Mouse (Mus musculus) hindbrain, embryonic 11.5 days (tissue): ENCODE measurements around the gene Sh3glb1. TPM values are rescaled to one million over a fixed set of nuclear protein-coding genes. Genes with fewer than 3 reads are reported as not detected.

Experiments used
- ATAC-seq: fragments of 200-750 bp; cut with Nextera tagmentation; 2 replicates; pipeline ENCODE4 v1.8.0; 2017; ENCODE audit warnings: mild to moderate bottlenecking, moderate TSS enrichment, moderate library complexity; ENCODE audit not compliant: low FRiP score
- DNase-seq: peaks from one replicate; pipeline ENCODE4 v3.0.0-alpha.2; 2015; ENCODE audit warnings: low spot score
- H3K27ac ChIP-seq: fragments of 300-500 bp; sonication (generic); 2 replicates; pipeline ENCODE4 v1.5.1; 2014; ENCODE audit warnings: mild to moderate bottlenecking, low read depth, low read length
- H3K27me3 ChIP-seq: fragments of 300-500 bp; sonication (generic); 2 replicates; pipeline ENCODE4 v1.6.1; 2014; ENCODE audit warnings: mild to moderate bottlenecking, low read length, moderate library complexity, mixed read lengths; ENCODE audit not compliant: control insufficient read depth, insufficient read depth
- H3K36me3 ChIP-seq: fragments of 300-500 bp; sonication (generic); 2 replicates; pipeline ENCODE4 v1.6.1; 2014; ENCODE audit warnings: mild to moderate bottlenecking, low read length, moderate library complexity, mixed read lengths; ENCODE audit not compliant: control insufficient read depth, insufficient read depth
- H3K4me1 ChIP-seq: fragments of 300-500 bp; sonication (generic); replicated peaks from 2 replicates; pipeline ENCODE4 v1.6.1; 2014; ENCODE audit warnings: low read length, mixed read lengths; ENCODE audit not compliant: control insufficient read depth, insufficient read depth
- H3K4me2 ChIP-seq: fragments of 300-500 bp; sonication (generic); replicated peaks from 2 replicates; pipeline ENCODE4 v1.6.1; 2014; ENCODE audit warnings: mild to moderate bottlenecking, low read depth, low read length
- H3K4me3 ChIP-seq: fragments of 300-500 bp; sonication (generic); 2 replicates; pipeline ENCODE4 v1.5.1; 2014; ENCODE audit warnings: low read depth, low read length
- H3K9ac ChIP-seq: fragments of 300-500 bp; sonication (generic); 2 replicates; pipeline ENCODE4 v1.6.1; 2014; ENCODE audit warnings: low read depth, low read length
- H3K9me3 ChIP-seq: fragments of 300-500 bp; sonication (generic); 2 replicates; pipeline ENCODE4 v1.6.1; 2016; ENCODE audit warnings: low read length; ENCODE audit not compliant: control insufficient read depth
- WGBS: fragments of 180-500 bp; shearing (Covaris S2); extraction: QIAGEN DNeasy Blood & Tissue Kit; methylation state at CpG from one replicate; pipeline ENCODE4 v1.1.7; 2014; 5-methylcytosine and 5-hydroxymethylcytosine counted together
- polyA plus RNA-seq: library from polyadenylated mRNA; unstranded; fragments of >200 nt; fragmentation: Nextera tagmentation; extraction: Ambion mirVana; gene quantifications from 2 replicates; pipeline ENCODE4 v1.2.1, GENCODE M21; 2014

Sh3glb1 gene
- polyA plus RNA-seq, 1 experiment from 2014 or later: 108 TPM

- H3K27me3 ChIP-seq: no peaks in the 10 kb centered on the region
- H3K4me2 ChIP-seq: no peak overlapping the region
- DNase-seq (no peak), ATAC-seq (no peak)
- H3K4me1 ChIP-seq: no peaks in the 10 kb centered on the region
- 90% methylated on average over 6 of the region's 6 CpGs for WGBS
- no peak overlapping the region for H3K9ac ChIP-seq
- no peaks in the 10 kb centered on the region for H3K9me3 ChIP-seq
- no peaks in the 10 kb centered on the region for H3K36me3 ChIP-seq
- H3K4me3 ChIP-seq: no peak overlapping the region
- H3K27ac ChIP-seq: no peak overlapping the region
Observed at GRCm38 (mm10) chr3:144703959-144704358, 16.2 kb downstream of the Sh3glb1 start.

GRCm38 (mm10) chr3:144698790-144699433 is 21.2 kb downstream of the Sh3glb1 start:
- DNase-seq: no peak
- no peak overlapping the region for H3K27ac ChIP-seq
- no peak overlapping the region for H3K4me3 ChIP-seq
- no peaks in the 10 kb centered on the region for H3K27me3 ChIP-seq
- H3K4me1 ChIP-seq: no peaks in the 10 kb centered on the region
- ATAC-seq: no peak
- H3K9me3 ChIP-seq: no peaks in the 10 kb centered on the region
- H3K9ac ChIP-seq: no peak overlapping the region
- H3K36me3 ChIP-seq: 0 out of 2 replicates have a peak, but pooled peaks cover 2% of the 10 kb centered on the region
- WGBS: 94% methylated on average over 5 of the region's 5 CpGs
- H3K4me2 ChIP-seq: no peak overlapping the region

GRCm38 (mm10) chr3:144697942-144698341 is 22.2 kb downstream of the Sh3glb1 start:
- WGBS: 97% methylated on average over 3 of the region's 3 CpGs
- DNase-seq (no peak), ATAC-seq (no peak)
- H3K9ac ChIP-seq: no peak overlapping the region
- H3K9me3 ChIP-seq: no peaks in the 10 kb centered on the region
- no peak overlapping the region for H3K27ac ChIP-seq
- H3K4me3 ChIP-seq: no peak overlapping the region
- no peaks in the 10 kb centered on the region for H3K4me1 ChIP-seq
- H3K27me3 ChIP-seq: no peaks in the 10 kb centered on the region
- H3K36me3 ChIP-seq: 0 out of 2 replicates have a peak, but pooled peaks cover 2% of the 10 kb centered on the region
- no peak overlapping the region for H3K4me2 ChIP-seq

- H3K27me3 ChIP-seq: no peaks in the 10 kb centered on the region
- H3K27ac ChIP-seq: no peak overlapping the region
- H3K4me3 ChIP-seq: no peak overlapping the region
- no peaks in the 10 kb centered on the region for H3K9me3 ChIP-seq
- H3K4me1 ChIP-seq: no peaks in the 10 kb centered on the region
- H3K4me2 ChIP-seq: no peak overlapping the region
- no peak overlapping the region for H3K9ac ChIP-seq
- DNase-seq: no peak
- H3K36me3 ChIP-seq: 0 out of 2 replicates have a peak, but pooled peaks cover 2% of the 10 kb centered on the region
- ATAC-seq: no peak
- WGBS: 79% methylated on average over 5 of the region's 5 CpGs
Observed at GRCm38 (mm10) chr3:144697154-144697553, 23.0 kb downstream of the Sh3glb1 start.

GRCm38 (mm10) chr3:144694941-144695340 is 25.2 kb downstream of the Sh3glb1 start:
- DNase-seq (no peak), ATAC-seq (no peak)
- H3K36me3 ChIP-seq: 0 out of 2 replicates have a peak, but pooled peaks cover 2% of the 10 kb centered on the region
- no peak overlapping the region for H3K9ac ChIP-seq
- H3K4me2 ChIP-seq: no peak overlapping the region
- no peak overlapping the region for H3K4me3 ChIP-seq
- H3K4me1 ChIP-seq: no peaks in the 10 kb centered on the region
- WGBS: 92% methylated on average over 7 of the region's 7 CpGs
- no peaks in the 10 kb centered on the region for H3K9me3 ChIP-seq
- no peak overlapping the region for H3K27ac ChIP-seq
- H3K27me3 ChIP-seq: no peaks in the 10 kb centered on the region

- Histone ChIP-seq H3K27me3 (no peaks in the 10 kb centered on the region), H3K4me2 (no peak overlapping the region), H3K27ac (no peak overlapping the region), H3K4me1 (no peaks in the 10 kb centered on the region), H3K9ac (no peak overlapping the region), H3K9me3 (no peaks in the 10 kb centered on the region), H3K4me3 (no peak overlapping the region), H3K36me3 (0 out of 2 replicates have a peak, but pooled peaks cover 2% of the 10 kb centered on the region)
- ATAC-seq: no peak
- DNase-seq: no peak
- 92% methylated on average over 10 of the region's 10 CpGs for WGBS
Observed at GRCm38 (mm10) chr3:144694040-144694439, 26.1 kb downstream of the Sh3glb1 start.

GRCm38 (mm10) chr3:144692052-144692451 is 28.1 kb downstream of the Sh3glb1 start:
- Histone ChIP-seq H3K9me3 (no peaks in the 10 kb centered on the region), H3K27ac (no peak overlapping the region), H3K4me2 (no peak overlapping the region), H3K4me1 (no peaks in the 10 kb centered on the region), H3K36me3 (0 out of 2 replicates have a peak, but pooled peaks cover 2% of the 10 kb centered on the region), H3K27me3 (no peaks in the 10 kb centered on the region), H3K4me3 (no peak overlapping the region), H3K9ac (no peak overlapping the region)
- 67% methylated on average over 3 of the region's 3 CpGs for WGBS
- ATAC-seq: no peak
- peak; percentile 32 for DNase-seq

GRCm38 (mm10) chr3:144689236-144689635 is 30.9 kb downstream of the Sh3glb1 start:
- Histone ChIP-seq H3K4me2 (no peak overlapping the region), H3K27me3 (no peaks in the 10 kb centered on the region), H3K36me3 (no peaks in the 10 kb centered on the region), H3K4me1 (no peaks in the 10 kb centered on the region), H3K9me3 (no peaks in the 10 kb centered on the region), H3K4me3 (no peak overlapping the region), H3K9ac (no peak overlapping the region), H3K27ac (no peak overlapping the region)
- WGBS: 10% methylated on average over 11 of the region's 11 CpGs
- ATAC-seq: peak; percentile 88
- peak; percentile 69 for DNase-seq

GRCm38 (mm10) chr3:144688284-144688683 is 31.9 kb downstream of the Sh3glb1 start:
- Histone ChIP-seq H3K9me3 (no peaks in the 10 kb centered on the region), H3K4me3 (no peak overlapping the region), H3K36me3 (no peaks in the 10 kb centered on the region), H3K27ac (no peak overlapping the region), H3K4me2 (no peak overlapping the region), H3K4me1 (no peaks in the 10 kb centered on the region), H3K9ac (no peak overlapping the region), H3K27me3 (no peaks in the 10 kb centered on the region)
- DNase-seq: no peak
- WGBS: 83% methylated on average over 8 of the region's 8 CpGs
- no peak for ATAC-seq
